ENCODE assay signal across 8 mouse cellular contexts in genomic region chr3:63570607-63571353, GRCm38 (mm10).
DNase-seq lines count a peak whose midpoint lies in the region; ATAC-seq and TF ChIP-seq lines count a peak whose summit lies in the region.

No protein-coding gene starts in this region.

- H3K4me3 ChIP-seq in cortical plate, adult 2 months (ENCODE audit: insufficient read depth, low read length): no peak overlapping the region
- H3K4me3 ChIP-seq in liver, embryonic 13.5 days (replicated peaks): no peak overlapping the region
- H3K4me3 ChIP-seq in neural tube, embryonic 15.5 days (replicated peaks): no peak overlapping the region

- H3K9me3 ChIP-seq in liver, embryonic 13.5 days (replicated peaks): no peaks in the 10 kb centered on the region
- H3K9me3 ChIP-seq in neural tube, embryonic 15.5 days (replicated peaks): no peaks in the 10 kb centered on the region

- ATAC-seq in granulocyte monocyte progenitor cell, adult 5-6 weeks (replicated peaks; ENCODE audit: poor library complexity, severe bottlenecking): peak; percentile 81
- ATAC-seq in liver, embryonic 13.5 days (ENCODE audit: low read depth): no peak
- ATAC-seq in neural tube, embryonic 15.5 days (ENCODE audit: low FRiP score): peak; percentile 88

- TF ChIP-seq CTCF in cortical plate, adult 2 months (IDR thresholded peaks at IDR 0.05; ENCODE audit: extremely low read depth, insufficient read depth, low read length): peak; percentile 74

- no peak overlapping the region for H3K9ac ChIP-seq in liver, embryonic 13.5 days
- H3K9ac ChIP-seq in neural tube, embryonic 15.5 days (replicated peaks): no peak overlapping the region

- no peaks in the 10 kb centered on the region for H3K4me1 ChIP-seq in cortical plate, adult 2 months (ENCODE audit: control insufficient read depth, insufficient read depth, low read length)
- H3K4me1 ChIP-seq in liver, embryonic 13.5 days (replicated peaks): no peaks in the 10 kb centered on the region
- H3K4me1 ChIP-seq in neural tube, embryonic 15.5 days: no peaks in the 10 kb centered on the region

- H3K4me2 ChIP-seq in liver, embryonic 13.5 days: no peak overlapping the region
- no peak overlapping the region for H3K4me2 ChIP-seq in neural tube, embryonic 15.5 days

- no peak for TF ChIP-seq POLR2A in cortical plate, adult 2 months (IDR thresholded peaks at IDR 0.05; ENCODE audit: extremely low read depth, insufficient read depth, low read length)

- DNase-seq in 3T3-L1 (ENCODE audit: low read depth, low spot score): peak; percentile 74
- peak; percentile 47 to 87 for DNase-seq in adrenal gland, adult (ENCODE audit: inconsistent age in 2 of 2, low spot score in 1 of 2)
- peak; percentile 88 for DNase-seq in kidney, postnatal 10 days
- DNase-seq in liver, embryonic 13.5 days: peak; percentile 1
- peak; percentile 7 to 36 for DNase-seq in thymus, postnatal 10 days (ENCODE audit: low spot score in 2 of 2)

- no peak overlapping the region for H3K27ac ChIP-seq in cortical plate, adult 2 months (ENCODE audit: insufficient read depth, low read length)
- H3K27ac ChIP-seq in liver, embryonic 13.5 days: no peak overlapping the region
- no peak overlapping the region for H3K27ac ChIP-seq in neural tube, embryonic 15.5 days (replicated peaks)

- 44% methylated on average over 7 of the region's 7 CpGs for WGBS in liver, embryonic 13.5 days (ENCODE audit: insufficient replicate concordance)
- 42% methylated on average over 7 of the region's 7 CpGs for WGBS in neural tube, embryonic 15.5 days

- H3K36me3 ChIP-seq in liver, embryonic 13.5 days: no peaks in the 10 kb centered on the region
- H3K36me3 ChIP-seq in neural tube, embryonic 15.5 days: no peaks in the 10 kb centered on the region

- no peaks in the 10 kb centered on the region for H3K27me3 ChIP-seq in liver, embryonic 13.5 days
- no peaks in the 10 kb centered on the region for H3K27me3 ChIP-seq in neural tube, embryonic 15.5 days (replicated peaks)

Comparison
In these comparisons a context has a peak if more than half of its experiments do, and no peak if none do; other contexts are left out.
1. DNase-seq: peak in every context shown above with its lines; median percentile 88 in kidney, postnatal 10 days; 74 in 3T3-L1; 67 in adrenal gland, adult; 22 in thymus, postnatal 10 days; 1 in liver, embryonic 13.5 days.